Mouse (Mus musculus): ENCODE measurements around the gene Dnaic1. TPM values are rescaled to one million over a fixed set of nuclear protein-coding genes. Genes with fewer than 3 reads are reported as not detected.

Gene Dnaic1
- polyA plus RNA-seq, 1 experiment from 2014 or later, result 4.8 TPM

DNA sequence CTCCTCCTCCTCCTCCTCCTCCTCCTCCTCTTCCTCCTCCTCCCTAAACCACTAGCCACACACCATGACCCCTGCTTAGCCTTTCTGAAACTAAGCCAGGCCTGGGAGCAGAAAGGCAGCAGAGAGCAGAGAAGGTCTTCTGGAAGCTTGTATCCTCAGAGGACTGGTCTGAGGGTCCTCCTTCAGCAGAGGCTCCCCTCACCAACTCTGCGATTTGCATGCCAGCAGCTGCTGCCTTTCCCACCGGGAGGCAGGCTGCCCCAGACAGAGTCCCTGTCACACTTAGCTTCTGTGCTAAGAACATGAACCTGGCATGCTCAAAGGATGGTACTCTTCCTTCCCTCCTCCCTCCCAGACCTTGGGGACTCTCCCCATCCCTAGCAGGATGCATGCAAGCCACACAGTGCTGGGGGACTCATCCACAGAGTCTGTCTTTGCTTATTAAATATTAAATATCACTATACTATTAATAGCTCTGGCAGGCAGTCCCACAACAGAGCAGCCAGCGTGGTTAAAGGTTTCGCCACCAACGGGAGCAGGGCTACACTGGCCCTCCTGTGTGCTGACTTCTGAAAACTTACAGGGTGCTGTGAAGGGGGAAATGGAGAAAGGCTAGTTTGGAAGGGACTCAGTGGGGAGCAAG, 13.1 kb upstream of the Dnaic1 start:
- Histone ChIP-seq H3K4me2 (replicated peaks; ENCODE audit: low read depth, low read length) (no peak overlapping the region), H3K9me3 (ENCODE audit: control insufficient read depth, low read depth, low read length) (no peaks in the 10 kb centered on the region), H3K9ac (replicated peaks; ENCODE audit: low read depth, low read length) (no peak overlapping the region), H3K27me3 (ENCODE audit: control insufficient read depth, insufficient read depth, low read length) (no peaks in the 10 kb centered on the region), H3K4me3 (ENCODE audit: low read depth, low read length) (no peak overlapping the region), H3K27ac (ENCODE audit: low read length) (no peak overlapping the region), H3K36me3 (ENCODE audit: control insufficient read depth, insufficient read depth, low read length) (no peaks in the 10 kb centered on the region), H3K4me1 (ENCODE audit: control insufficient read depth, insufficient read depth, low read length) (peaks cover 3% of the 10 kb centered on the region; the same call in 1 of the 2 replicates)
- no peak for ATAC-seq (ENCODE audit: insufficient number of reproducible peaks, insufficient read depth, low FRiP score, low read depth)
- 56% methylated on average over 5 of the region's 5 CpGs for WGBS

DNA sequence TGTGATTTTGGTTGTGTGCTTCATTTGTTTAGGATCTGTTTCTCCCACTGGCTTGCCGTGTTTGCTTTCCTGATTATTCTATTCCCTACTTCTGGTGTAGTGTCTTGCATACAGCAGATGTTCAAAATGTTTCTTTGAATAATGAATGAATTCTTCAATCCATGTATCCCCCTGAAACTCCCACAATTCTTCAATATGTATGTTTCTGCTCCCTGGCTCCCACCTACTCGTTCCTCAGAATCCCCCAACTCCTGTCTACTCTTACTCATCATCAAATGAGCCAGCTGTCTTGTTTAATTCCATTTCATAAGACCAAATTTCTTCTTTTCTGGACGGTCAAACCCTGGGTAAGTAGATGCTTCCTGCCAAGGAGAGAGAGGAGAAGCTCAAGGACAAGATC, 12.5 kb upstream of the Dnaic1 start:
- Histone ChIP-seq H3K36me3 (ENCODE audit: control insufficient read depth, insufficient read depth, low read length) (no peaks in the 10 kb centered on the region), H3K27me3 (ENCODE audit: control insufficient read depth, insufficient read depth, low read length) (no peaks in the 10 kb centered on the region), H3K9ac (replicated peaks; ENCODE audit: low read depth, low read length) (no peak overlapping the region), H3K9me3 (ENCODE audit: control insufficient read depth, low read depth, low read length) (no peaks in the 10 kb centered on the region), H3K4me3 (ENCODE audit: low read depth, low read length) (no peak overlapping the region), H3K4me1 (ENCODE audit: control insufficient read depth, insufficient read depth, low read length) (peaks cover 3% of the 10 kb centered on the region; the same call in 1 of the 2 replicates), H3K27ac (ENCODE audit: low read length) (no peak overlapping the region), H3K4me2 (replicated peaks; ENCODE audit: low read depth, low read length) (no peak overlapping the region)
- ATAC-seq (ENCODE audit: insufficient number of reproducible peaks, insufficient read depth, low FRiP score, low read depth), result no peak
- WGBS, result 64% methylated on average over 3 of the region's 3 CpGs

DNA sequence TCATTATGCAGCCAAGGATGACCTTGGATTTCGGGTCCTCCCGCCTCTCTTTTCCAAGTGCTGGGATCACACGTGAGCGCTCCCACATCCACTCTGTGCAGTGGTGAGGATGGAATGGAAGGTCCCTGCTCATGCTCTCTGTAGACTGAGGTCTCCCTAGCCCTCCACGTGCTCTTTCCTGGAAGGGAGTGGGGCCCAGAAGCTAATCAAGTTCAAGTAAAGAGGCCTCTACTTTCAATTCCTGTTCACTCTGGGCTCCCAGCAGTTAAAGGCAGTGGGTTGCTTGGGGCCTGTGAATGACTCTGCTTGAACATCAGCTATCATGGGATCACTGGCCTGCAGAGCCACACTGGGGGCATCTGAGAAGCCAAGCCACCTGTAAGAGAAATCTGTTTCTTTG, 6.3 kb upstream of the Dnaic1 start:
- Histone ChIP-seq H3K27me3 (ENCODE audit: control insufficient read depth, insufficient read depth, low read length) (no peaks in the 10 kb centered on the region), H3K4me3 (ENCODE audit: low read depth, low read length) (no peak overlapping the region), H3K36me3 (ENCODE audit: control insufficient read depth, insufficient read depth, low read length) (no peaks in the 10 kb centered on the region), H3K4me2 (replicated peaks; ENCODE audit: low read depth, low read length) (no peak overlapping the region), H3K9me3 (ENCODE audit: control insufficient read depth, low read depth, low read length) (no peaks in the 10 kb centered on the region), H3K27ac (ENCODE audit: low read length) (no peak overlapping the region), H3K9ac (replicated peaks; ENCODE audit: low read depth, low read length) (no peak overlapping the region), H3K4me1 (ENCODE audit: control insufficient read depth, insufficient read depth, low read length) (0 out of 2 replicates have a peak, but pooled peaks cover 4% of the 10 kb centered on the region)
- WGBS, result 79% methylated on average over 5 of the region's 5 CpGs
- ATAC-seq (ENCODE audit: insufficient number of reproducible peaks, insufficient read depth, low FRiP score, low read depth), result no peak

DNA sequence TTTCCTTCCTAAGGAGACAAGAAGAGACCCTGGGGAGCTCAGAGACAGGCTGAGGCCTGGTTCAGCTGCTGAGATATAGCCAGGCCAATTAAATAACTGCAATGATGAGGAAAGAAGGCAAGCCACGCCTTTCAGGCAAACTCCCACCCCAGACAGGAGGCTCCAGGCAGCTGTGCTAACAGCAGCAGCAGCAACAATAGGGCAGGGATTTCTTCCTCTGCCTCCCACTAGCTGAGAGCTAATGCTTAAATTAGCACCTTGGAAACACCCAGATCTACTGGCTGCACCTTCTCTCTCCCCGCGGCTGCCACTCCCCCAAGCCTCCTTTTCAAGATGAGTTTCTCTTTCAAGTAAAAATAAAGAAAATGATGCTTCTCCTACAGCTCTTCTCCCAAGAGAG, 3.5 kb upstream of the Dnaic1 start:
- ATAC-seq (ENCODE audit: insufficient number of reproducible peaks, insufficient read depth, low FRiP score, low read depth), result no peak
- 9% methylated on average over 3 of the region's 3 CpGs for WGBS
- H3K4me2 ChIP-seq (replicated peaks; ENCODE audit: low read depth, low read length), result no peak overlapping the region

DNA sequence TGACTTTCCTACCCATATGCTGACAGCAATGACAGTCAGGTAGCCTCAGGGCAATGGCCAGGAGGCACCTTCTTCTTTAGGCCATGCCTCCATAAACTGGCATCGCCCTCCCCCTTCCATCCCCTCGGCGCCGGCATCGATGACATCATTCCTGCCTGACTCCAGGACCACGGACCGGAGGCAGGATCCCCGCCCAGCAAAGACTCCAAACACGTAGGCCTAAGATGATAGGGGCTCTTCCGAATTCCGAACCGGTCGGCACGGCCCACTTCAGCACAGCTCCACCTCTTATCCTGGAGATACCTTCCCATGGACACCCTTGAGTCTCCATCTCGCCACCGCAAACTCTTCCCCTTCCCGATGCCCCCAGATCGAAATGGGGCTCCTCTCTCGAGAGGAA, 1.3 kb upstream of the Dnaic1 start:
- WGBS, result 10% methylated on average over 19 of the region's 19 CpGs
- no peak for ATAC-seq (ENCODE audit: insufficient number of reproducible peaks, insufficient read depth, low FRiP score, low read depth)
- peak overlapping the region; percentile 53; the same call in 1 of the 2 replicates for H3K27ac ChIP-seq (ENCODE audit: low read length)

More for the DNA sequence above, 3.5 kb upstream of the Dnaic1 start:
- H3K27me3 ChIP-seq (ENCODE audit: control insufficient read depth, insufficient read depth, low read length), result no peaks in the 10 kb centered on the region
- H3K9ac ChIP-seq (replicated peaks; ENCODE audit: low read depth, low read length), result no peak overlapping the region
- H3K4me1 ChIP-seq (ENCODE audit: control insufficient read depth, insufficient read depth, low read length), result peaks cover 4% of the 10 kb centered on the region; the same call in 1 of the 2 replicates
- H3K4me3 ChIP-seq (ENCODE audit: low read depth, low read length), result no peak overlapping the region
- no peaks in the 10 kb centered on the region for H3K9me3 ChIP-seq (ENCODE audit: control insufficient read depth, low read depth, low read length)
- H3K27ac ChIP-seq (ENCODE audit: low read length), result no peak overlapping the region
- no peaks in the 10 kb centered on the region for H3K36me3 ChIP-seq (ENCODE audit: control insufficient read depth, insufficient read depth, low read length)

DNA sequence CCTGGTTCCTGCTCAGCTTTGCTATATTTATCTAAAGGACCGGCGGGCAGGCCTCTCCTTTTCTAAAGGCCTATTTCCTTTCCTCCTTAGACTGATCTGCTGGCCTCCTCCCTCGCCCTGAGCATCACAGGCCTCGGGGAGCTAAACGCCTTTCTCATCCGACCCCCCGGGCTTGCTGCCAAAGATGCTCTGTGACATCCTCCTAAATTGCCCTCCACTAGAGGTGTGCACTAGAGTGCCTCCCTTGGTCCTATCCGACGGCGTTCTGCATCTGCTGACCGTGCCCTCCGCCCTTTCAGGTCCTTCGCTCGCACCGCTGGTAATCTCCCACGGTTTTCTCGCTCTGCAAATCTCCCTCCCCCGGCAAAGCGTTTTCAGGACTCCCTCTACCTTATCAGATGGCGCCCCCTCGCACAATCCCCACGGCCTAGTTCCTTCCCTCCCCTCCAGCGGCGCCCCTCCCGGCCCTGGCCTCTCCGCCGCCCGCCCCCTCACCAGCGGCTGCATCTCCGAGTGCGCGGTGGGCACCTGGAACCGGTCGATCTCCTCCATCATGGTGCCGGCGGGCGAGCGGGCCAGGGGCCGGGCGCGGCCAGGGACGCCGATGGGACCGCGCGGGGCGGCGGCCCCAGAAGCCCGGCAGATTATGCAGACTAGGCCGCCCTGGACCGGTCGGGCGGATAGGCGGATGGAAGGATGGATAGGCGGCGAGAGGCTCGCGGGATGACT, 729 bp upstream of the Dnaic1 start:
- H3K36me3 ChIP-seq (ENCODE audit: control insufficient read depth, insufficient read depth, low read length), result no peaks in the 10 kb centered on the region
- H3K4me3 ChIP-seq (ENCODE audit: low read depth, low read length), result peak overlapping the region; percentile 69
- H3K4me1 ChIP-seq (ENCODE audit: control insufficient read depth, insufficient read depth, low read length), result peaks cover 4% of the 10 kb centered on the region; the same call in 1 of the 2 replicates
- H3K9ac ChIP-seq (replicated peaks; ENCODE audit: low read depth, low read length), result peak overlapping the region; percentile 33
- no peak; the same call in 1 of the 2 replicates for ATAC-seq (ENCODE audit: insufficient number of reproducible peaks, insufficient read depth, low FRiP score, low read depth)
- H3K27me3 ChIP-seq (ENCODE audit: control insufficient read depth, insufficient read depth, low read length), result no peaks in the 10 kb centered on the region
- H3K9me3 ChIP-seq (ENCODE audit: control insufficient read depth, low read depth, low read length), result no peaks in the 10 kb centered on the region
- H3K27ac ChIP-seq (ENCODE audit: low read length), result peak overlapping the region; percentile 59; the same call in 1 of the 2 replicates
- peak overlapping the region; percentile 86 for H3K4me2 ChIP-seq (replicated peaks; ENCODE audit: low read depth, low read length)
- WGBS, result under 1% methylated on average over 58 of the region's 58 CpGs

More for the DNA sequence above, 1.3 kb upstream of the Dnaic1 start:
- Histone ChIP-seq H3K36me3 (ENCODE audit: control insufficient read depth, insufficient read depth, low read length) (no peaks in the 10 kb centered on the region), H3K9ac (replicated peaks; ENCODE audit: low read depth, low read length) (peak overlapping the region; percentile 33; the same call in 1 of the 2 replicates), H3K27me3 (ENCODE audit: control insufficient read depth, insufficient read depth, low read length) (no peaks in the 10 kb centered on the region), H3K4me1 (ENCODE audit: control insufficient read depth, insufficient read depth, low read length) (peaks cover 4% of the 10 kb centered on the region; the same call in 1 of the 2 replicates), H3K9me3 (ENCODE audit: control insufficient read depth, low read depth, low read length) (no peaks in the 10 kb centered on the region), H3K4me3 (ENCODE audit: low read depth, low read length) (peak overlapping the region; percentile 69), H3K4me2 (replicated peaks; ENCODE audit: low read depth, low read length) (peak overlapping the region; percentile 86)

DNA sequence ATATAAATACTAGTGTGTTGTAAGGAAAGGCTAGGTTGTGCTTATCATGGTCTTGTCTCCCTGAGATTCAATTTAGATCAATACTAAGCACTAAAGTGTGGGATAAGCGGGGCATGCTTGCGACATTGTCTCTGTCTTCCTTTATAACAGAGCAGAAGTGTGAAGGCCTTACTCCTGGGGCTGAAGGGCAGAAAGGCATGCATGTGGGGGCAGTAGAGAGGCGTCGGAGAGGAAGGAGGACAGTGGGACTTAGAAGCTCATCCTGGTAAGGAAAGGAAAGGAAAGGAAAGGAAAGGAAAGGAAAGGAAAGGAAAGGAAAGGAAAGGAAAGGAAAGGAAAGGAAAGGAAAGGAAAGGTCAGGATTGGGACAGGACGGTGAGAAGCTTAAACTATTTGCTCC, 1.9 kb downstream of the Dnaic1 start:
- Histone ChIP-seq H3K36me3 (ENCODE audit: control insufficient read depth, insufficient read depth, low read length) (no peaks in the 10 kb centered on the region), H3K9me3 (ENCODE audit: control insufficient read depth, low read depth, low read length) (no peaks in the 10 kb centered on the region), H3K4me1 (ENCODE audit: control insufficient read depth, insufficient read depth, low read length) (peaks cover 7% of the 10 kb centered on the region; the same call in 1 of the 2 replicates), H3K27me3 (ENCODE audit: control insufficient read depth, insufficient read depth, low read length) (no peaks in the 10 kb centered on the region), H3K9ac (replicated peaks; ENCODE audit: low read depth, low read length) (no peak overlapping the region), H3K4me3 (ENCODE audit: low read depth, low read length) (no peak overlapping the region), H3K4me2 (replicated peaks; ENCODE audit: low read depth, low read length) (no peak overlapping the region), H3K27ac (ENCODE audit: low read length) (no peak overlapping the region)
- 20% methylated on average over 5 of the region's 5 CpGs for WGBS
- no peak for ATAC-seq (ENCODE audit: insufficient number of reproducible peaks, insufficient read depth, low FRiP score, low read depth)

DNA sequence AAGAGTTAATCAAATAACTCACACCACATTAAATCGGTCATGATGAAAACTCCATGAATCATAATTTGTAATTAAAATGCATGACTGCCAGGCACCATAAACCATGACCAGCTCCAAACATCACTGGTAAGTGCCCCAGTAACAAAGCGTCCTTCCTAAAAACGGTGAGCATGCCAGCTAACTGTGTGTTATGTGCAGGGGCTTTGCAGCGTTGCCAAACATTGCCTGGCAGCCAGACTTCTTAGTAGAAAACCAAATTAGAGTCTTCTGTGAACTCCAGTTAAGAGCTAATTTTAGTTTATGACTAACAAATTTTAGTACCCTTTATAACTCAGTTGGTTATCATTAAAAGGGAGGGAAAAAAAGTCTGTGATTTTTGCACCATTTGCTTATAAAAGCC, 3.9 kb downstream of the Dnaic1 start:
- H3K4me3 ChIP-seq (ENCODE audit: low read depth, low read length), result no peak overlapping the region
- no peak overlapping the region for H3K27ac ChIP-seq (ENCODE audit: low read length)
- 70% methylated on average over 4 of the region's 4 CpGs for WGBS
- no peaks in the 10 kb centered on the region for H3K27me3 ChIP-seq (ENCODE audit: control insufficient read depth, insufficient read depth, low read length)
- H3K36me3 ChIP-seq (ENCODE audit: control insufficient read depth, insufficient read depth, low read length), result no peaks in the 10 kb centered on the region
- no peak for ATAC-seq (ENCODE audit: insufficient number of reproducible peaks, insufficient read depth, low FRiP score, low read depth)
- no peak overlapping the region for H3K4me2 ChIP-seq (replicated peaks; ENCODE audit: low read depth, low read length)
- no peaks in the 10 kb centered on the region for H3K9me3 ChIP-seq (ENCODE audit: control insufficient read depth, low read depth, low read length)
- H3K4me1 ChIP-seq (ENCODE audit: control insufficient read depth, insufficient read depth, low read length), result peaks cover 3% of the 10 kb centered on the region; the same call in 1 of the 2 replicates
- H3K9ac ChIP-seq (replicated peaks; ENCODE audit: low read depth, low read length), result no peak overlapping the region

All from stomach, embryonic 14.5 days (tissue).